Mouse (Mus musculus) small intestine, adult 2 months (tissue): Measurements from ENCODE around the gene Ahsa2.

Experiments used
- CTCF ChIP-seq: fragments of 200-500 bp; IDR thresholded peaks from 2 replicates; pipeline ENCODE4 v1.5.1; 2012; ENCODE audit warnings: low read depth, mild to moderate bottlenecking, control low read depth, inconsistent platforms, low read length, moderate library complexity, mixed read lengths; ENCODE audit not compliant: insufficient replicate concordance, insufficient read length; ENCODE audit errors: extremely low read depth
- POLR2A ChIP-seq: fragments of 200-500 bp; IDR thresholded peaks from 2 replicates; pipeline ENCODE4 v1.6.1; 2012; ENCODE audit warnings: low read depth, mild to moderate bottlenecking, control low read depth, inconsistent platforms, low read length, moderate library complexity

- TF ChIP-seq CTCF (no peak), POLR2A (no peak)
Measured at GRCm38 (mm10) chr11:23537446-23537845, 39.6 kb upstream of the Ahsa2 start.
